8 mouse cellular contexts compared by ENCODE assay signal in the genomic region with DNA sequence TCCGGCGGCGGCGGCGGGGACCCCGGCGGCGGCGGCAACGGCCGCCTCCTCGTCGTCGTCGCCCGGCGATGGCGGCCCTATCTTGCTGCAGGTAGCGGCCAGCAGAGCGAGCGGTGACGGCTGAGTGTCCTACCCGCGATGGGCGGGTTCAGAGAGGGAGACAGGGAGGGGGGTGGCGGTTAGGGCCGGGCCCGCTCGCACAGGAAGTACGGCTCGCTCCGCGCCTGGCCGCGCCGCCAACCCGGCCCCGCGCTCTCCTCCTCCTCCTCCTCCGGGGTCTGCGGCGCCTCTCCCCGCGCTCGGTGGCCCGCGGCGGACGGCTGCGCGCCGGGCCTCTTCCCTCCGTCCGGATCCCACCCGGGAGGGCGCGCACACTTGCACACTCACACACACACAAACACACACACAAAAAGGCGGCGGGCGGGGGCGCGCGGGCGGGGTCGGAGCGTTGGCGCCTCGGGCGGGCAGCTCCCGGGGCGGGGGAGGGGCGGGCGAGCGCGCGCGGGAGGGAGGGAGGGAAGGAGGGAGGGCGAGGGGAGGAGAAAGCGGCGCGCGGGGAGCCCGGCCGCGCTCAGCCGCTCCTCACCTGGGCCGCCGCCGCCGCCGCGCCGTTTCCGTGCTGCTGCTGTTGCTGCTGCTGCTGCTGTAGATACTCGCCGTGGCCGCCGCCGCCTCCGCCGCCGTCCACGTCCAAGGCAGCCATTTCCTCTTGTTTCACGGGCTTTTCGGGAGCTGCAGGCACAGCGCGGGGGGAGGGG. TPM values are rescaled to one million over a fixed set of nuclear protein-coding genes. Genes with fewer than 3 reads are reported as not detected.
DNase-seq lines count a peak whose midpoint lies in the region; ATAC-seq and TF ChIP-seq lines count a peak whose summit lies in the region.

No protein-coding gene starts in this region.

- peak; percentile 82 for ATAC-seq in hindbrain, embryonic 16.5 days
- ATAC-seq in megakaryocyte, adult 5-6 weeks (ENCODE audit: poor library complexity, severe bottlenecking): peak; percentile 67

- peak overlapping the region; percentile 100 for H3K9ac ChIP-seq in hindbrain, embryonic 16.5 days (ENCODE audit: low read depth, low read length)

- no peaks in the 10 kb centered on the region for H3K27me3 ChIP-seq in hindbrain, embryonic 16.5 days (replicated peaks; ENCODE audit: control insufficient read depth, insufficient read depth, low read length)

- WGBS in hindbrain, embryonic 16.5 days: 2% methylated on average over 53 of the region's 107 CpGs

- peak overlapping the region; percentile 57 for H3K4me2 ChIP-seq in hindbrain, embryonic 16.5 days (ENCODE audit: low read length)

- H3K36me3 ChIP-seq in hindbrain, embryonic 16.5 days (ENCODE audit: control insufficient read depth, insufficient read depth, low read length): no peaks in the 10 kb centered on the region

- H3K4me3 ChIP-seq in hindbrain, embryonic 16.5 days (ENCODE audit: low read length): peak overlapping the region; percentile 98
- H3K4me3 ChIP-seq in left cerebral cortex, adult 2 months: peak overlapping the region; percentile 97

- H3K9me3 ChIP-seq in hindbrain, embryonic 16.5 days (ENCODE audit: control insufficient read depth, low read length): no peaks in the 10 kb centered on the region

- peaks cover 19% of the 10 kb centered on the region for H3K4me1 ChIP-seq in hindbrain, embryonic 16.5 days (ENCODE audit: control insufficient read depth, insufficient read depth, low read depth, low read length)

- DNase-seq in WW6 (ENCODE audit: low read depth, low spot score): peak; percentile 53
- DNase-seq in cerebellum, postnatal 36 days: peak; percentile 84 to 86
- DNase-seq in gastrocnemius, adult 18-20 months (ENCODE audit: low spot score): peak; percentile 89
- DNase-seq in left cerebral cortex, adult 2 months (ENCODE audit: extremely low spot score in 1 of 2, low spot score in 2 of 2): peak; percentile 77 to 83
- peak; percentile 88 for DNase-seq in right cerebral cortex, adult 18-20 months
- peak; percentile 92 for DNase-seq in urinary bladder, adult 2 months (ENCODE audit: low spot score)

- no peak for TF ChIP-seq CTCF in left cerebral cortex, adult 2 months (IDR thresholded peaks at IDR 0.05)

- peak overlapping the region; percentile 100 for H3K27ac ChIP-seq in hindbrain, embryonic 16.5 days (ENCODE audit: low read depth, low read length)
- peak overlapping the region; percentile 96 for H3K27ac ChIP-seq in left cerebral cortex, adult 2 months

- intact Hi-C loops in left cerebral cortex, adult 2 months (cut with DNase I): loop anchor here (2.0 to 10.0 kb wide), 3 partner anchors 233 to 344 kb away; a partner anchor contains a TSS

RNA-seq across cellular contexts. Expression of a gene that starts 1.2 kb away (rescaled TPM):
- total RNA-seq in gastrocnemius, adult 18-20 months (2021): 10 to 100 TPM; 17.2 to 20.5 TPM
- 30.0 and 31.2 TPM in 2 replicates for polyA plus RNA-seq in hindbrain, embryonic 16.5 days (2015; fragmentation: Nextera tagmentation; extraction: Ambion mirVana)
- 10 to 100 TPM; 51.4 to 56.6 TPM for total RNA-seq in left cerebral cortex, adult 2 months (2021)
- total RNA-seq in megakaryocyte, adult 5-6 weeks (2015): 196 and 198 TPM in 2 replicates
- total RNA-seq in megakaryocyte, adult 5-6 weeks (2017): 220 and 269 TPM in 2 replicates
- 26.1 and 28.5 TPM in 2 replicates for polyA plus RNA-seq in urinary bladder, adult 2 months (2012; rRNA removed)

RNA-seq across cellular contexts. Expression of a gene that starts 7.4 kb away (rescaled TPM):
- not detected for total RNA-seq in gastrocnemius, adult 18-20 months (2021)
- polyA plus RNA-seq in hindbrain, embryonic 16.5 days (2015; fragmentation: Nextera tagmentation; extraction: Ambion mirVana): not detected in 2 replicates
- not detected for total RNA-seq in left cerebral cortex, adult 2 months (2021)
- not detected in 2 replicates for total RNA-seq in megakaryocyte, adult 5-6 weeks (2015)
- not detected in 2 replicates for total RNA-seq in megakaryocyte, adult 5-6 weeks (2017)
- polyA plus RNA-seq in urinary bladder, adult 2 months (2012; rRNA removed): not detected in 2 replicates

Comparison
In these comparisons a context has a peak if more than half of its experiments do, and no peak if none do; other contexts are left out.
1. Peak in every context shown above with its lines: DNase-seq, ATAC-seq, H3K4me3 ChIP-seq and H3K27ac ChIP-seq.